Mouse (Mus musculus) heart, postnatal 25 days (tissue): ENCODE measurements around the gene Hepacam. TPM values are rescaled to one million over a fixed set of nuclear protein-coding genes. Genes with fewer than 3 reads are reported as not detected.
A peak's percentile ranks its signal among the peaks of the same experiment; 100 is the strongest.

Source experiments
- DNase-seq: peaks from one replicate; pipeline ENCODE4 v3.0.0; 2022; ENCODE audit warnings: low spot score
- intact Hi-C: fragments of 180-260 bp; cut with DNase I; formaldehyde crosslinking; loops from one replicate; pipeline ENCODE4 v1.15.1; 2025
- total RNA-seq, 2 experiments: library from RNA; stranded (reverse); gene quantifications; 2 replicates each; pipeline ENCODE4 v1.2.3; 2021

The Hepacam gene
- total RNA-seq, 2 experiments from 2014 or later = not detected

DNA sequence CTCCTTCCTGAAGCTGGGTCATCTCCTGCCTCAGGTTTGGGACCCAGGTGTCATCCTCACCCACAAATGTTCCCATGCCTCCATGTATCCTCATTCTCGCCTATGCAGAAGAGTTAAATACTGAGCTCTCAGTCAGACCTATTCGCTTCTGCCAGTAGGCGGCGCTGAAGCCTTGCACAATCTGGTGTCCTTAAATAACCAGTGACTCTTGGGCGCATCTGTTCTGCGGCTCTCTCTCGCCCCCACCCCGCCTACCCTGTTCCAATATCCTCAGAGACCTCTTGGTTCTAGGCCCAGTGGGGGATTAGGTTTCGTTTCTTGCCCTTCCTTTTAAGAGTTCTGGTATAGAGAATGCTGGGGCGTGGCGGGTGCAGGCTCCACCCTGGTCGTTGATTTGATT lies 63.4 kb downstream of the Hepacam start:
- intact Hi-C loops = loop anchor here (2.0 to 5.0 kb wide), 2 partner anchors 186 to 502 kb away; no protein-coding TSS in a partner anchor
- peak; percentile 53 for DNase-seq

DNA sequence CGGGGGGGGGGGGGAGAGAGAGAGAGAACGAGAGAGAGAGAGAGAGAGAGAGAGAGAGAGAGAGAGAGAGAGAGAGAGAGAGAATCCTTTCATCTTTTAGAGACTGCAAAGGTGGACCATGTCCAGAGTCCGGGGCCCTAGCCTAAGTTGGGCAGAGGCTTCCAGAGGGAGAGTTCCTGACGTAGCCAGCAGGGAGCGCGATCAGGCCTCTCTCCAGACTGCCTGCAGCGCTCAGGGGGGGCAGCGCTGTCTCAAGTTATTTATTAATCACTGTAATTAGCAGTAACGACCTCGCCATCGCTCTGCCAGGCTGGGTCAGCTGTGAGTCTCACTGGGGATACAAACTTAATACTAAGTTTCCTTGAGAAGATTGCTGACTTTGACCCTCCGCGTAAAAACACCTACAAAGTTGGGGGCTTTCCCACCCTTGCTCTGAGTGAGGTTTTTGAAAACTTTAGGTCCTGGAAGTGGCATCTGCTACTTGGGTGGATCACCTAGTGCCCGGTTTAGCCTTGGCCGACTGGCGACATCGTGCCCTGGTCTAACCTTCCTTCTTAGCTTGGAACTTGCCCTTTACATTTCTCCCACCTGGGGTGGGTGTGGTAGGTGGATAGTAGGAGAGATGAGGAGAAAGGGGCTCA lies 65.0 kb downstream of the Hepacam start:
- DNase-seq = no peak
- intact Hi-C loops = loop anchor here (2.0 to 5.0 kb wide), 2 partner anchors 29 to 500 kb away; no protein-coding TSS in a partner anchor

DNA sequence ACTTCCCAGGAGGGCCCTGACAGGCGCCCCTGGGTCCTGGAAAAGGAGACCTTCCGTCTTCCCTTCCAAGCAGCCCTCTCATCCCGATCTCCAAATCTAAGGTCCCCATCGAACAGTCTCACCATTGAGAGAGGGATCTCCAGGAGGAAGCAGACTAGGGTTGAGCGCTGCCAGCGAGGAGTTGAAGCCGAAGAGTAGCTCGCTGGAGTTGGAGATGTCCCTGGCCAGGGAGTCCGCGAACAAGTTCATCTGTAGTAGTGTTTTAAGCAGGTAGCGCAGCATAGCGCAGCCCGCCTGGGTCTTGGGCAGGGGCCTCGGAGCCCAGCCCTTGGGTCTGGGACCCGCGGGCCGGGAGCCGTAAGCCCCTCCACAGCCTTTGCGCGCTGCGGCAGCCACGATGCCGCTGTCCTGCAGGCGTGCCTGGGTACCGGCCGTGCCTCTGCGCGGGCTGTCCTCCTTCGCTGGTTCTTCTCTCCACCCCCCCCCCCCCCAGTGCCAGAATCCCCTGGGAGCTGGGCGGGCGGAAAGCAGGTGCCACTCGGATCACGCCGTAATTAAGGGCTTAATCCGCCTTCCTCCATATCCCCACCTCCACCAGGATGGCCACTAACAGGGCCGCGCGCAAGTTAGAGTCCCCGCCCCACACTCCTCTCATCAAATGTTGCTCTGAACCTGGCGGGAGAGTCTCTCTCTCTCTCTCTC lies 65.7 kb downstream of the Hepacam start, which contains the start of gene Robo3:
Gene Robo3, minus strand, starts transcription at position 527 of the 702 bp plus-strand sequence.
- intact Hi-C loops = loop anchor here (2.0 to 5.0 kb wide), 2 partner anchors 28 to 499 kb away; no protein-coding TSS in a partner anchor
- DNase-seq = no peak

DNA sequence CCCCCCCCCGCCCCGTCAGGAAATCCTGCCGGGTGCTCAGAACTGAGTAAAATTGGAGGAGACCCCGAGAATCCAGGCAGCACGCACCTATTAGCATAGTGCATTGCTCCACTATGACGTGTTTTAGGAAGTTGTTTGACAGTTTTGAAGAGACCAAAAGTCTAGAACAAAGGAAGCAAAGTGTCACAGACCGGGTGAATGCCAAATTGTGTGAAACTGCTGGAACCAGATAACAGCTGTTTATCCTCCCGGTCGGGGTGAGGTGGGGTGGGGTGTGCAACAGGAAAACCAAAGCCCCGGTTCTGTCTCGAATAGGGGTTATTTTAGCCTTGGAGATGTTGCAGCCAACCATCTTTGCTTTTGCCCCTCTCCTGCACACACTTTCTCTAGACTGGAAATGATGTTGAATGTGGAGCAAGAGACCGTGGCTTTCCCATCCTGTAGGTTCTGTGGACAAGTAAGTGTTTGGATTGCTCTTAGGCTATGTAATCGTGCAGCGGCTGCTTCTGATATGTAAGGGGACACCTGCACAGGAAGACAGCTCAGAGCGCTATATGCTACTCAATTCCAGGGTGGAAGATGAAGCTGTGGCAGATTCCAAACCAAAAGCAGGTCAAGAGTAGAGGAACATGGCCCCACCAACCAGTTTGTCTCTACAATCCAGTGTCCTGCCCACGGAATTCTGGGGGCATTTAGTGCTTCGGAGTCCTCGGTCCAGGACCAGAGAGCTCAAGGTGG lies 66.8 kb downstream of the Hepacam start:
- intact Hi-C loops = loop anchor here (2.0 to 5.0 kb wide), 2 partner anchors 27 to 498 kb away; no protein-coding TSS in a partner anchor
- DNase-seq = no peak

DNA sequence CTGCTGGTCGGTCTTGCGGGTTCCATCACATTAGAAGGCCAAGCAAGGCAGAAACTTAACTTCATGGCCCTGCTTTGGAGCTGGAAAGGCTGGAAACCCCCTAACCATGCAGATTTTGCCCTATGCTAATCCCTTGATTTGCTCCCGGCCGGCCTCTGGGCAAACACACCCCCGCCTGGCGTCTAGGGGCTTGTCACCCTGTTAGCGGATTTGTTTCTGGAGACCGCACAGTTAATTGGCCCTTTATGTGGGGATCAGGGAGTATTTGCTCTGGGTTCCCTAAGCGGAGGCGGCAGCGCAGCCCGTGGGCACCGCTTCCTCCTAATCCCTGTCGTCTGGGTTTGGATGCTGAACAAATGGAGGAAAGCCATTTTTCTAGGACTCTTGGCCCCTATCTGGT lies 67.8 kb downstream of the Hepacam start:
- DNase-seq = no peak
- intact Hi-C loops = loop anchor here (5.0 kb wide), 1 partner anchor 497 kb away; no protein-coding TSS in a partner anchor

DNA sequence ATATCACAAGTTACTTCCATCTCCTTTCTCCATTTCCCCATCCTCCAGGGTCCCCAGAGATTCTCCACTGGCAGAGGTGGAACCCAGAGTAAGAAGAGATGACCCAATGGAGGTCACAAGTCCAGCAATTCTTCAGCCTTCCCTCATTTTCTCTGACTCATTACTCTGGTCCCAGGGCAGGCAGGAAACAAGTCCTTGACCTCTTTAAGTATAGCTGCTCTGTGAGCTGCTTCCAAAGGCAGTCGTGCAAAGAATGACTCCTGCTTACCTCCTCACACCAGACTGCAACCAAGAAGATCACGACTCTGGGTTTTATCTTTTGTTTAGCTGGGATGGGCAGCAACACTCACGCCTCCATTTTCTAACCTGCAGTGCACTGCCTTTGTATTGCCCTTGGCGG lies 68.5 kb downstream of the Hepacam start:
- DNase-seq = no peak
- intact Hi-C loops = no loop called here

Other genes with a start within 250 kb of the Hepacam start
- 1 to 10 TPM; 6.3 to 8.3 TPM for gene Pknox2, start 219.9 kb upstream of the Hepacam start, total RNA-seq
- gene Tmem218, start 159.1 kb upstream of the Hepacam start, total RNA-seq = 1 to 10 TPM; 6.5 to 7.8 TPM
- gene Slc37a2, start 111.6 kb upstream of the Hepacam start, total RNA-seq = 1 to 10 TPM; 3.6 to 4.2 TPM
- 1 to 10 TPM; 1.3 to 1.5 TPM for gene Ccdc15, start 18.9 kb upstream of the Hepacam start, total RNA-seq
- gene Robo4, start 34.5 kb downstream of the Hepacam start, total RNA-seq = 10 to 100 TPM; 29.7 to 30.1 TPM
- not detected for gene Robo3, start 65.9 kb downstream of the Hepacam start, total RNA-seq
- 1 to 10 TPM; 7.8 to 8.0 TPM for gene Msantd2, start 122.0 kb downstream of the Hepacam start, total RNA-seq
- 10 to 100 TPM; 62.5 to 77.7 TPM for gene Esam, start 160.7 kb downstream of the Hepacam start, total RNA-seq
- gene Vsig2, start 171.9 kb downstream of the Hepacam start, total RNA-seq = 1 to 10 TPM; 4.1 to 4.7 TPM
- gene Nrgn, start 185.6 kb downstream of the Hepacam start, total RNA-seq = 1 to 10 TPM; 3.2 to 6.7 TPM
- gene Siae, start 188.3 kb downstream of the Hepacam start, total RNA-seq = 1 to 10 TPM; 8.4 to 8.7 TPM
- gene Spa17, start 246.4 kb downstream of the Hepacam start, total RNA-seq = 1 to 10 TPM; 1.3 to 2.7 TPM